Mouse (Mus musculus) layer of hippocampus, postnatal 25 days (tissue): ENCODE data around the gene 1500009C09Rik. TPM values are rescaled to one million over a fixed set of nuclear protein-coding genes. Genes with fewer than 3 reads are reported as not detected.
"Not testable (repeated sequence)": the region's sequence is repeated elsewhere in the genome, so short reads cannot be mapped to it uniquely, and the experiment has no call there.

Experiments used
- DNase-seq, 2 experiments: peaks; one replicate each; pipeline ENCODE4 v3.0.0; 2022; ENCODE audit warnings: mixed read lengths in 2 of 2, low spot score in 1 of 2; ENCODE audit errors: extremely low spot score in 1 of 2
- total RNA-seq, 2 experiments: library from RNA; stranded (reverse); gene quantifications; 2 replicates each; pipeline ENCODE4 v1.2.3; 2021

Gene 1500009C09Rik
- total RNA-seq, 2 experiments from 2014 or later: 98.3 to 111 TPM

DNA sequence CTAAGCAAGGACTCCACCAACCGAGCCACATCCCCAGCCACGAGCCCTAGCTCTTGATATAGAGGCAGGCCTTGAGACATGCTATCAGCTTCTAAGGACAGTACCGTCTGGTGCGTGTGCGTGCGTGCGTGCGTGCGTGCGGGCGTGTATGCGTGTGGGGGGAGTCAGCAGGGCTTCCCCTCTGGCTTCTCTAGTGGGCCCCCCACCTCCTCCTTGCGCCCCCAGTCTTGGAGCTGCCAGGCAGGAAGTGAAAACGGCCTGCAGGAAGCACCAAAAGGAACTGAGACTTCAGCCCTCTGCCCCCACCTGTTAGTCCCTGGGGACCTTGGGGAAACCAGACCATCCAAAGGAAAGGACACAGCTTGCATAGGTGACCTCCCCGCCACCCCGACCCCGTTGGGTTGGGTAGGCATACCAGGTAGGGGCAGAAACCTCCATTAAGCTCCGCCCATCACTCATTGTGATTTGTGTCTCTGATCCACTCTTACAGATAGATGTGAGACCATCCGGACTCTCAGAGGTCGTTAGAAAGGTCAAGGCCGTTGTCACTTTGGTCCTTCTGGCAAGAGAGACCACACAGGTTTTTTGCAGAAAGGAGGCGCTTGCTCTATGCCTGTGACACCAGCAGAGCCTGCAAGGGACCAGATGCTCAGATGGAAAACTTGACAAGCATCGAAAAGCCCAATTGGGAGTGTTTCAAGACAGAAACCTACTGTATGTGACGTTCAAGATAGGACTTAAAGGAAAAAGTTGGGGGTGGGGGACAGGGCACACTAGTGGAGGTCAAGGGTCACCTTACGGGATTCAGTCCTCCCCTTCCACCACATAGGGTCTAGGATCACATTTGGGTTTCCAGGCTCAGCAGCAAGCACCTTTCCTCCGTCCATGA lies 33.2 kb upstream of the 1500009C09Rik start:
- no peak for DNase-seq

DNA sequence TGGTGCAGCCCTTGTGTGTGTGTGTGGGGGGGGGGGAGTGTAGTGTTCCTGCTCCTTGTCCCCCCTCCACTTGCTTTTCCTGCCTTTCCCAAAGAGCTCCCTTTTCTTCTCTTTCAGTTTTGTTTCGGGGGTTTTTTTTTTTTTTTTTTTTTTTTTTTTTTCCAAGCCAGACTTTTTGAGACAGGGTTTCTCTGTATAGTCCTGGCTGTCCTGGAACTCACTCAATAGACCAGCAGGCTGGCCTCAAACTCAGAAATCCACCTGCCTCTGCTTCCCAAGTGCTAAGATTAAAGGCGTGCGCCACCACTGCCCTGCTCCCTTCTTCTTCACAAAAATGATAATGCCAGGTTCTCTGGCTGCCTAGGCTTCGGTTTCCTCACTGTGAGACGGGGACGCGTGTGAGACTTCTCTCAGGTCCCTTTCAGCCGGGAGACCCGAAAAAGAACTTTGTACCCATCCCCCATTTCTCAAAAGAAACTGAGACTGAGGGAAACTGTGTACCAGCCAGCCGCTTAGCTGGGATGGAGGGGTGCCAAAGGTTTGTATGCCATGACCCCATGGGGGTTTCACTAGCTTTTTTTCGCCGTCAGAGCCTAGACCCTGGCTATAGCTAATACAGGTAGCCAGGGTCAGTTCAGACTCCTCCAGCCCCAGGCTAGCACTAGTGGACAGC lies 32.1 kb upstream of the 1500009C09Rik start:
- no peak for DNase-seq

DNA sequence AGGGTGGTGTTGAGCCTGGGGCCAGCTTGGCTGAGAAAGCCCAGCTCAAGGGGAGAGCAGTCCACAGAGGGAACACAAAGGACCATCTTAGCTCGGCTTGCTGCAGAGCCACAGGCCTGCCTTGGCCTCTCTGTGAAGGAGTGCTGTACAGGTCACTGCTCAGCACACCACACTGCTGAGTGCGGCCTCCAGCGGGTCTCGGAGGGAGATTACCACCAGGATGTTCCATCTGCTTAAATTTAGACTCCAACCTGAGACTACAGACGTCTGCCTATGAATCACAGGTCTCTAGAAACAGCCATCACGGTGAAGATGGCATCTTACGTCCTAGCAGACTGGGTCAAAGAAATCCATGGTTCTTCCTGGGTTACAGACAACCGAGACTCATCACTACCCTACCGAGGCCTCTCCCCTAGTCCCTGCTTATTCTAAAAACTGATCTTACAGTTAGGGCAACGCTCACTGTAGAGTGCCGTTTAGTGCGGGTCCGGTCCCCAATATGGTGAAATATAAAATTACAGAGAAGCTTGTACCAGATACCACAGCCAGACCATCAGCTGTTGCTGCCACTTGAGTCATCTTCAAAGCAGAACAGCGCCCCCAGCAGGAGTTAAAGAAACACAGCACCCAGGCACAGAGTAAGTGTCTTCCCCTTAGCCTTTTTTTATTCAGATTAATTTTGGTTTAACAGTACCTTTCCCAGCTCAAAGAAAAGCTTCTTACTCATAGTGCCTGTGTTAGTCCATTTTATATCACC lies 30.9 kb upstream of the 1500009C09Rik start:
- DNase-seq: no peak

DNA sequence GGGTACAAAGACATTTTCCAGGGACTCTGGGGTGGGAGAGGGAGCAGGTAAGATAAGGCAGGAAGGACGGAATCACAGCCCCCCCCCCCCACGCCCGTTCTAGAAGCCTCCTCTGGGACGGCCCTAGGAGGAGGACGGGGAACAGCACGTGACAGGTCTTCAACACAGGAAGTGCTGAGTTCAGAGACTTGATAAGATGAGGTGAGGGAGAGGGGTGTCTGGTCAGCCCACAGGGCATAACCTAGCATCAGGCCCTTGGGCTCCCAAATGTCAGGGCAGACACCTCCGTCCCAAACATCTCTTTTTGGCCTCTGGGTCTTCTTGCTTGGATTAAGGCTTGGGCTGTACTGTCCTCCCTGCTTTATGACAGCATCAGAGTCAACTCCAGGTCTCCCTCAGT lies 28.9 kb upstream of the 1500009C09Rik start:
- DNase-seq: no peak

DNA sequence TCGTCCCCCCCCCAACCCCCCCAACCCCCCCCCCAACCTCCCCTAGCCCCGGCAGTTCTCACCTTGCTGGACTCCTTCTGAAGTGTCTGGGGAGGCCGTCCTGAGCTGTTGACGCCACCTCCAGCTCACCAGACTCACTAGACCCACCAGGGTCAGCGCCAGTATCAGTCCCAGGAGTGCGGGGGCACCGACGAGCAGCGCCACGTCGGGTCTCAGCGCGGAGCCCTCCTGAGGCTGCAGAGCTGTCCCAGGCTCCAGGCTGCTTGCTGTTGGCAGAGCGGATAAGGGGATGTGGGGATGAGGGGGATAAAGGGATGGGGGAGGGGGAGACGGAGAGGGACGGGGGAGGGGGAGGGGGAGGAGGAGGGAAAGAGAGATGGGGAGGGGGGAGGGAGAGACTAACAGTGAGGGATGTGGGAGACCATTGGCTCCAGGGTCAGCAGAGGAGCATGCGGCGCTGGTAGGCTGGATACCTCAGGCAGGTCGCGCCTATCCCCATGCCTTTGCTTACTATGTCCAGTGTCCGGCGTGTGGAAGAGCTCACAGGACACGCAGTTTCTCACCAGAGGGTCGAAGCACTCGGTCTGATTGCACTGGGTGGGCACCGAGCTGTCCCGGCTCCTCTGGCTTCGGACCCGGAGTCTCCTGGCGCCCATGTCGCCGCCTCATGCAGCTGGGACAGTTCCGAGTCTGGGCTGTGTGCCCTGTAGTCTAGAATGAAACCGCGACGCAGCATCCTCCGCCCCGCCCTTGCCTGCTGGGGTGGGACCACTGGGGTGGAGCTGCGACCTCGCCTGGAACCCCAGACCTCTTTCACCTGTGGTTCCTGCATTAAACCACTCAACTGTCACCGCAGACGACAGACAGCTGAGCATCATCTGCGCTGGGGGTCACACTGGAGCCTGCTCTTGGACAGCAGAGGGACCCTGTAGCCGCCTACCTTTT lies 28.3 kb upstream of the 1500009C09Rik start, which contains the start of gene Tnfrsf13c:
Gene Tnfrsf13c, minus strand, starts transcription at position 713 of the 945 bp plus-strand sequence.
- no peak for DNase-seq

DNA sequence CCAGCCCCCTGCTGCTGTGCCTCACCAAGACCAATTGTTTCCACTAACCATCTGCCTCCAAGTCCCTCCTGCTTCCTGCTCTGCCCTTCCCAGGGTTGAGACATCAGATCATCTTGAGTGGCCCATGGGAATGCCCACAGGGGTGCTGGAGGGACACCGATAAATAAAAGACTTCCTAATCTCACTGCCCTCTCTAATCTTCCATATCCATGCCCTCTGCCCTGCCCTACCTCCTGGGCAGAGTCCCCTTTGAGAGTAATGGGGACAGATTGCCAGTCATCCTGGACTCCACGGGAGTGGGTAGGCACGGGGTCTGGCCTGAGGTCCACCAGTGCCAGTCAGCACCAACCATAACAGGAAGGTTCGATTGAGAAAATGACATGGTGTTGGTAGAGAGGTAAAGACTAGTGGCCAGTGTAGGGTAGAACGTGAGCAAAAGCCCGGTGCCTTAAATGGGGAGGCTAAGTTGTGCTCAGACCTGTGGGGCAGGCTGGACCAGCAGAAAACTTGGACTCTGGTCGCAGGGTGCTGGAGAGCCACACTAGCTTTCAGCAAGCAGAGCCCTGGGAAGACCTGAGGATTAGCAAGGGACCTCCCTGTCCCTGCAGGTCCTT lies 27.5 kb upstream of the 1500009C09Rik start:
- no peak for DNase-seq

DNA sequence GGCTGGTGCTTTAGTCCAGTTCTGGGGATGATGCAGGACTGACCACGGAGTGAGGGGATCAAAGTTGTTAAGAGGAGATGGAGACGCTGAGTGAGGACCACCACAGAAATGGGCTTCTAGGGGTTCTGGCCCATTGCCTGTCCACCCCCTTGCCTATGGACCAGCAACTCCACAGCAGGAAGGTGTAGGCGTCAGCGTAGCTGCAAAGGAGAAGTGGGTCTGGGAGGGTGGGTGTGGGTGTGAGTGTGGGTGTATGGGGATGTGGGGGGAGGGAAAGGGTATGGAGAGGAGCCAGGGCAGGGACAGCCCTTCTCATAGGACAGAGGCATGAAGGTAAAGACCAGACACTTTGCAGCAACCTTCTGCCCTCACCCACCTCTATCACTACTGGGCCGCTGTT lies 26.4 kb upstream of the 1500009C09Rik start:
- no peak for DNase-seq

DNA sequence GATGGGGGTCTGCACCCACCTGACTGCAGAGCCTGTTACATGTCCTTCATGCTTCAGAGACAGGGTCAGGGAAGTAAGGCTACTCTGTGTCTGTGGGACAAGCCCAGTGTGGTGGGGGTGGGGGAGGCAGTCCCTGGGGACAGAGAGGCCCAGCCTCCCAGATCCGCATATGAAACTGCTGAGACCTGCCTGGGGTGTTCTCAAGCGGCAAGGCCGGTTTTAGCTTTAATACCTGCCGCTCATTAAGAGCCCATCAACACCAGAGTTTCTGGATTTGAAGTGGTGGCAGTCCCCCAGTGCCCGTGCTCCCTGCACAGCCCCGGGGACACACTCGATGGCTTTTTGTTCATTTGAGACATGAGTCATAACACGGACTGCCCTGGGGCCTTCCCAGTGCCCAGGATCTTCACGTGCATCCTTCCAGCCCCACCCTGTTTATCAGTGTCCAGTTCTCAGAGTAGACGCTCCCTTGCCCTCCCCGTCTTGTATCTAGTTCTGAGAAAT lies 22.6 kb upstream of the 1500009C09Rik start:
- no peak for DNase-seq

DNA sequence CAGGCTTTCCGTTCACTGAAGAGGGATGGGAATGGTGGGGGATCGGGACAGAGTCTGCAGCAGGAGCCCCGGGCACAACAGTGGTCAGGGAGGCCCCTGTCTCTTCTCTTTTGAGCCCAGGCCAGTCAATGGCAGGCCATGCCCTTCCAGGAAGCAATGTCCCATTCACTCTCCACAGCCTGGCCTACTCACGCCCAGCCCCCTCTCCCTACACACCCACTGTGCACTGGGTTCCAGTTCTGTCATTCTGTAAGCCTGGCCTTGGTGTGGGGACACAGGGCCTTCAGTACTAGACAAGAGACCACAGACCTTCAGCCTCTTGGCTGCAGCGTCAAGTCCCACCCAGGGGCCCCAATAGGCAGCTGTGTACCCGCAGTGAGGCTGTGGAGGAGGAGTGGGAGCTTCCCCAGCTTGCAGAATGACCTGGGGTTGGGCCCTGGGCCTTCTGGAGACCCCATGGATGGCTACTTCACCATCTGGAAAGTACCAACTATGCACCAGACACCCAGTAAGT lies 22.0 kb upstream of the 1500009C09Rik start:
- no peak for DNase-seq

DNA sequence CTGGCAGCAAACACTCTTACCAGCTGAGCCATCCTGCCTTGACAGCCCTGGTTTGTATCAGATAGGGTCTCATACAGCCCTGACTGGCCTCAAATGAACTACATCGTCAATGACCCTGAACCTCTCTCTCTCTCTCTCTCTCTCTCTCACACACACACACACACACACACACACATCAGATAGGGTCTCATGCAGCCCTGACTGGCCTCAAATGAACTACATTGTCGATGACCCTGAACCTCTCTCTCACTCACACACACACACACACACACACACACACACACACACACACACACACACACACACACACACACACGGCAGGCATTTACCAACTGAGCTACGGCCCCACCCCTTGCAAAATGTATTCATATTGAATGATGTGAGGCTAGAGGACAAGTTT lies 21.1 kb upstream of the 1500009C09Rik start:
- no peak for DNase-seq

DNA sequence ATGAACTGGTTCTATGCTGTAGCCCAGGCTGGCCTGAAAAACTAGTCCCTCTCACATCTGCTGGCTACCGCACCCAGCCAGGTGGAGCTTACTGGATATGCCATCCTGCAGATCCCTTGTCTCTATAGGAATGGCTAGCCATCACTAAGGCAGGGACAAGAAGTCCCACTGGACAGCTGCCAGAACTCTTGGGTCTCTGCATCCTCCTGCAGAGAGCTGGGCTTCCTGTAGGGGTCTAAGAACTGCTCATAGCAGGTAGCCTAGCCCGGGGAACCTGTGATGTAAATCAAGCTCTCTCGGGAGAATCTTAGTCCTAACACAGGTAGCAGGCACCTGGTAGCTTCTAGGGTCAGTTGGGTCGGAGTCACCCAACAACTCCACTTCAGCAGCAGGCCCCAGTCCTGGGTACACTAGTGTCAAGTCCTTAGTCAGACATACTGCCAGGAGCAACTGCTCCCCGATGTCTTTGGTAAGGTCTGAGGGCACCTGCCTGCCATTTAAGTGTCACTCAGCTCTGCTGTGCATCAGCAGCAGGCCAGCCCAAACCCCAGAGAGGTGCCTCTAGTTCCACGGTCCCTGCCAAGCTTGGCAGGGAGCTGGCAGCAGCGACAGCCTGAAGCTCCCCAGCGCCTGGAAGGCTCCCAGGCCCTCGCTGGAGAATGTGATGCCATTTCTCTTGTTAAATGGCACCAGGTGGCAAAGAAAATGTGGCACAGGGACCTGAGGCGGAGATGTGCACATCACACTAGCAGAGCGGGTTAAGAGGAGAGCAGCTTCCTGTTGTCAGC lies 20.4 kb upstream of the 1500009C09Rik start:
- DNase-seq: no peak

DNA sequence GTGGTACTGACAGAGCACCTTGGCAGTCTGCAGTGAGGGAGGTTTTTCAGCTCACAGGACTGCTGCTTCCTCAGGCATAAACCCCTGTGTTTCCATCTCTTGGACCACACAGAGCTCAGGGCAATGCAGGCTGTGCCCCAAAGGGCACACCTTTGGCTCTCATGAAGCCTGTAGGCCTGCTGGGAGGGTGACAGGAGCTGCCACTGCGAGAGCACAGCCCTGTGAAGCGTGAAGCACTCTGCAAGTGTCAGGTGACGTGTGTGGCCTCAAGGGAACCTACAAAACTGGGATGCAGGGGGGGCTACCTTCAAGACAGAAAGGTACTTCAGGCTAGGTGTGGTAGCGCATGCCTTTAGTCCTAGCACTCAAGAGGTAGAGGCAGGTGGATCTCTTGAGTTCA lies 19.5 kb upstream of the 1500009C09Rik start:
- DNase-seq: no peak

DNA sequence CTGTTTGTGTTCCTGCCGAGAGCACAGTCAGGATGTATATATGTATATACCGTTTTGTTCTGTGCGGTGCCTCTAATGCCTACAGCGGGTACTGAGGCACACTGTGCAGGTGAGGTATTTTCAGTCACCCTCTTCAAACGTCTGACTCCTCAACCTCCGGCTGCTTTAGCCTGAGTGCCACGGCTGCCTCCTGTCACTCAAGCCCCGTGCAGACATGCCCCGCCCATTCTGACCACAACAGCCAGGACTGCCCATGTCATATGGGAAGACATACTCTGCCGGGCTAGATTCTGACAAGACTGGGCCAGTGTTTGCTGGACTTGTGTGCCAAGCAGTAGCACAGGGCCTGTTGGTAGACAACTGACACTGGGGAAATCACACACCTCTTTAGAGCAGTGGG lies 16.5 kb upstream of the 1500009C09Rik start:
- no peak for DNase-seq

DNA sequence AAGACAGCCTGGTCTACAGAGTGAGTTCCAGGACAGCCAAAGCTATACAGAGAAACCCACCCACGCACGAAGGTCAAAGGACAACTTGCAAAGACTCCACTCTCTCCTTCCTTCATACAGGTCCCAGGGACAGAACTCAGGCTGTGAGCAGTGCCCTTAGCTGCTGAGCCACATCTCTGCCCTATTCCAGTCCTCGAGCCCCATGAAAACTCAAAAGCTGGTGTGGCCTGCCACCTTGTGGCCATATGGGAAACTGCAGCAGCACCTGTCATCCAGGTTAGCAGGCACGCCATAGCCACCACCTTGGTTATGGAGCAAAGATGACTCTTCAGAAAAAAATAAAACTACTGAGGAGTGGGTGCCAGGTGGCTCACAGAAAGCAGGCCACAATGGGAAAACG lies 15.6 kb upstream of the 1500009C09Rik start:
- DNase-seq: peak; percentile 82 to 91

DNA sequence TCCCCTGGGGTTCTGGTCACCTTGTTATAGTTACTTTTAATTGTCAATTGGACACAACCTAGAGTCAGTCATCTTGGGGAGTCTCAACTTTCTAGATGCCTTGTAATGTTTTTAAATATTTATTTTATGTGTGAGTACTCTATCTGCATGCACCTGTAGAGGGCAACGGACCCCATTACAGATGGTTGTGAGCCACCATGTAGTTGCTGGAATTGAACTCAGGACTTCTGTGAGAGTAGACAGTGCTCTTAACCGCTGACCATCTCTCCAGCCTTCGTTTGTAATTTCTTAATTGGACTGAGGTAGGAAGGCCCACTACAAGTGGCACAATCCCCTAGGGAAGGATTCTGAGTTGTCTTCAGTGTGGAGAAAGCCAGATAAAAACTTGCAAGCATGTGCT lies 8.9 kb upstream of the 1500009C09Rik start:
- DNase-seq: no peak

DNA sequence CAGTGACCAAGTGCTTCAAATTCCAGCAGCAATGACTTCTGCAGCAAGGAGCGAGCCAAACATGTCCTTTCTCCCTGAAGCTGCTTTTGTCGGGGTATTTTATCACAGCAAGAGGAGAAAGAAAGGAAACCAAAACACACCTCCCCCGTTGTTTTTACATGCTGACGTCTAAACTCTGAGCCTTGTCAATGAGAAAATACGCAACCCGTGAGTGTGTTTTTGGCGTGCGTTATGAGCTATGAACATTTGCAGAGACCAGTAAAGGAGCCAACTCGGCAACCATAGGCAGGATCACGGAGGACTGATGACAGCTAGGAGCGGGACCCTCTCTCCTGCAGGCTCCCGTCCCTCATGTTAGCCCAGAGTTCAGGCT lies 8.5 kb upstream of the 1500009C09Rik start:
- no peak for DNase-seq

DNA sequence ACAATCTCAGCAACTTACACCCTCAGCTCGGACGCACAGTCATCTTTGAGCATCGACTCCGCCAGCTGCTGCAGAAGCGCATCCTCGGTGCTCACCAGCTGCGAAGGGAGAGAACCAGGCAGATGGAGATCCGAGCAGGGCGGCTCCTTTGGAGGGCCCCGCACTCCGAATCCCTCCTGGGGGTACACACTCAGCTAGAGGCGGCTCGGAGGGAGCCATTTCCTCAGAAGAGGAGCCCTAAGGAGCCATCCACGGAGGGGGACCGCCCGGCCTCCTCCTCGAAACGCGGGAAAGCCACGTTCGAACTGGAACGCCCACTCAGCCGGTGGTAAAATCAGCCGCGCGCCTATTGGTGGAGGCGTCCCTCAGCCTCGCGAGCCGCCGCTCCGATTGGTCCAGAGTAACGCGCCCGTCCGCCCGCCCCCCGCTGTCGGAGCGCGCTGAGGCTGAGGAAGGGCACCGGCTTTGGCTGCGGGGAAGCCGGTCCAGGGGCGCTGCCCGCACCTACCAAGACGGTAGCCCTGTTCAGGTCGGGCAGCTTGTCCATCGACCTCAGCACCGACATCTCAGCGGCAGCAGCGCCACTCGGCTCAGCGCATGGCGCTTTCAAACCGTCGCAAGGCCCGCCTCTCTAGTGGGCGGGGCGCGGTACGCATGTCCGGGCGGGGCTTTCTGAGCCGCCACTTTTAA lies 7.9 kb upstream of the 1500009C09Rik start, which contains the start of gene Cenpm:
Gene Cenpm, minus strand, starts transcription at position 634 of the 690 bp plus-strand sequence.
- peak; percentile 84 to 88 for DNase-seq

DNA sequence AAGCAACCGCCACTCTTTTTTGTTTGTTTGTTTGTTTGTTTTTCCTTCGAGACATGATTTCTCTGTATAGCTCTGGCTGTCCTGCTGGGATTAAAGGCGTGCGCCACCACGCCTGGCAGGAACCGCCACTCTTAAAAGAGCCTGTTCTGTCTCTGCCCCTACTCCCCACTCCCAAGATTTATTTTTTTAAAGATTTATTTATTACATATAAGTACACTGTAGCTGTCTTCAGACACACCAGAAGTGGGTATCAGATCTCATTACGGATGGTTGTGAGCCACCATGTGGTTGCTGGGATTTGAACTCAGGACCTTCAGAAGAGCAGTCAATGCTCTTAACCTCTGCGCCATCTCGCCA lies 7.4 kb upstream of the 1500009C09Rik start:
- not testable (repeated sequence) for DNase-seq
